In the genomic region with DNA sequence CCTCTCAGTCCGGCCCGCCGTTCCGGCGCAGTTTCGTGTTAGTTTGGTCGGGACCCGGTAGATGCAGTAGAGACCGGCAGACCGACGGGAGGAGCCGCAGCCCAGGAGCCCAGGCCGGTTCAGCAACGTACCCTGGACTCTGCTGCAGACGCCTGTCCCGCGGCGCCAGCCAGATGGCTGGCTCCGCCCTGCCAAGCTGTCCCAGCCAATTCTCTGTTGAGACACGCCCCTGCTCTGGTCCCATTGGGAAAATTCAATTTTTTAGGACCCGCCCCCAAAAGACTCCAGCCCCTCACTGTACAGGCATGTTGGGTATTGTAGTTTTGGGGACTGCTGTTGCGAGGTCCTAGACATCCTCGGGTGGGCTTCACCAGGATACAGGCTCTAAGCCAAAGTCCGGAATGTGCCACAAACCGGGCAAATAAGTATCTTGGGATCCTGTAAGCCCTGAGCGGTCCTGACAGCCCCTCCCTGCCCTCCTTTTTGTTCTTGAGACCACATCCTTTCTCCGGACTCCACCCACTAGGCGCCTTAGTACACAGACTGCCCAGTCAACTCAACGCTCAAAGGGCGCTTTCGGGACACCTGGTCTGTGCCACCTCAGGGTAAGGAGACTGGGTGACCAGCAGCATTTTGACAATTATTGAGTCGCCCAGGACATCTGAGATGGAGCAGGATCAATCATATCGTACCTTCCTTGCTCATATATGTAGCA, we compare ENCODE assay signal across 7 mouse cellular contexts. TPM values are rescaled to one million over a fixed set of nuclear protein-coding genes. Genes with fewer than 3 reads are reported as not detected.
A peak's percentile ranks its signal among the peaks of the same experiment; 100 is the strongest.
DNase-seq lines count a peak whose midpoint lies in the region; ATAC-seq and TF ChIP-seq lines count a peak whose summit lies in the region.

No protein-coding gene starts in this region.

- H3K27ac ChIP-seq in embryonic facial prominence, embryonic 13.5 days, result peak overlapping the region; percentile 48
- H3K27ac ChIP-seq in heart, adult 2 months, result peak overlapping the region; percentile 93
- peak overlapping the region; percentile 33; the same call in 1 of the 2 replicates for H3K27ac ChIP-seq in limb, embryonic 13.5 days
- H3K27ac ChIP-seq in midbrain, embryonic 16.5 days (ENCODE audit: low read length), result no peak overlapping the region

- WGBS in embryonic facial prominence, embryonic 13.5 days, result 4% methylated on average over 33 of the region's 33 CpGs
- WGBS in heart, adult 2 months, result 3% methylated on average over 33 of the region's 33 CpGs
- WGBS in limb, embryonic 13.5 days, result 4% methylated on average over 33 of the region's 33 CpGs
- WGBS in midbrain, embryonic 16.5 days, result 4% methylated on average over 33 of the region's 33 CpGs

- TF ChIP-seq EP300 in heart, adult 2 months (IDR thresholded peaks at IDR 0.05; ENCODE audit: insufficient read depth, low read depth, low read length), result peak; percentile 62

- H3K4me2 ChIP-seq in embryonic facial prominence, embryonic 13.5 days, result peak overlapping the region; percentile 79
- peak overlapping the region; percentile 79 for H3K4me2 ChIP-seq in limb, embryonic 13.5 days (replicated peaks)
- peak overlapping the region; percentile 84 for H3K4me2 ChIP-seq in midbrain, embryonic 16.5 days (ENCODE audit: low read length)

- ATAC-seq in embryonic facial prominence, embryonic 13.5 days (ENCODE audit: insufficient number of reproducible peaks, insufficient read depth, low FRiP score, low TSS enrichment, low read depth), result peak; percentile 90
- ATAC-seq in limb, embryonic 13.5 days (ENCODE audit: low FRiP score, low read depth), result peak; percentile 91
- ATAC-seq in midbrain, embryonic 16.5 days, result peak; percentile 95

- H3K9ac ChIP-seq in embryonic facial prominence, embryonic 13.5 days, result peak overlapping the region; percentile 82
- peak overlapping the region; percentile 65 for H3K9ac ChIP-seq in heart, adult 2 months (ENCODE audit: low read depth, low read length)
- peak overlapping the region; percentile 83 for H3K9ac ChIP-seq in limb, embryonic 13.5 days
- H3K9ac ChIP-seq in midbrain, embryonic 16.5 days (ENCODE audit: low read depth, low read length), result peak overlapping the region; percentile 64

- TF ChIP-seq POLR2A in heart, adult 2 months (IDR thresholded peaks at IDR 0.05; ENCODE audit: insufficient read depth, low read depth, low read length), result peak; percentile 98

- H3K4me3 ChIP-seq in embryonic facial prominence, embryonic 13.5 days, result peak overlapping the region; percentile 67
- peak overlapping the region; percentile 81 for H3K4me3 ChIP-seq in heart, adult 2 months
- peak overlapping the region; percentile 65 for H3K4me3 ChIP-seq in limb, embryonic 13.5 days
- H3K4me3 ChIP-seq in midbrain, embryonic 16.5 days (ENCODE audit: low read depth, low read length), result peak overlapping the region; percentile 49

- peak; percentile 91 to 93 for DNase-seq in adrenal gland, postnatal 36 days
- peak; percentile 93 to 94 for DNase-seq in heart, adult 2 months
- DNase-seq in kidney, adult 8-10 months, result peak; percentile 97 to 98
- DNase-seq in spleen, postnatal 10 days (ENCODE audit: low spot score in 2 of 2), result peak; percentile 59 to 79

- peak; percentile 17; the same call in 1 of the 2 replicates for TF ChIP-seq CTCF in heart, adult 2 months (IDR thresholded peaks at IDR 0.05)

- H3K4me1 ChIP-seq in embryonic facial prominence, embryonic 13.5 days, result peaks cover 46% of the 10 kb centered on the region
- peaks cover 12% of the 10 kb centered on the region for H3K4me1 ChIP-seq in heart, adult 2 months (ENCODE audit: control insufficient read depth, insufficient read depth, low read length)
- peaks cover 48% of the 10 kb centered on the region for H3K4me1 ChIP-seq in limb, embryonic 13.5 days
- peaks cover 9% of the 10 kb centered on the region; the same call in 1 of the 2 replicates for H3K4me1 ChIP-seq in midbrain, embryonic 16.5 days (ENCODE audit: control insufficient read depth, insufficient read depth, low read length)

- intact Hi-C loops in heart, adult 2 months (cut with DNase I), result loop anchor here (1.0 to 10.0 kb wide), 4 partner anchors 34 to 376 kb away; a partner anchor contains a TSS

- H3K9me3 ChIP-seq in embryonic facial prominence, embryonic 13.5 days, result no peaks in the 10 kb centered on the region
- 0 out of 2 replicates have a peak, but pooled peaks cover under 1% of the 10 kb centered on the region for H3K9me3 ChIP-seq in limb, embryonic 13.5 days
- H3K9me3 ChIP-seq in midbrain, embryonic 16.5 days (replicated peaks; ENCODE audit: control insufficient read depth, low read length, poor library complexity, severe bottlenecking), result no peaks in the 10 kb centered on the region

- H3K79me2 ChIP-seq in heart, adult 2 months (replicated peaks; ENCODE audit: control insufficient read depth, insufficient read depth, low read length), result no peaks in the 10 kb centered on the region

- H3K36me3 ChIP-seq in embryonic facial prominence, embryonic 13.5 days, result 0 out of 2 replicates have a peak, but pooled peaks cover 4% of the 10 kb centered on the region
- peaks cover 3% of the 10 kb centered on the region; the same call in 1 of the 2 replicates for H3K36me3 ChIP-seq in heart, adult 2 months (ENCODE audit: control insufficient read depth, insufficient read depth, low read length)
- H3K36me3 ChIP-seq in limb, embryonic 13.5 days, result peaks cover under 1% of the 10 kb centered on the region; the same call in 1 of the 2 replicates
- no peaks in the 10 kb centered on the region for H3K36me3 ChIP-seq in midbrain, embryonic 16.5 days (ENCODE audit: control insufficient read depth, insufficient read depth, low read length)

- no peaks in the 10 kb centered on the region for H3K27me3 ChIP-seq in embryonic facial prominence, embryonic 13.5 days
- H3K27me3 ChIP-seq in heart, adult 2 months (ENCODE audit: control insufficient read depth, insufficient read depth, low read length), result no peaks in the 10 kb centered on the region
- no peaks in the 10 kb centered on the region for H3K27me3 ChIP-seq in limb, embryonic 13.5 days
- H3K27me3 ChIP-seq in midbrain, embryonic 16.5 days (ENCODE audit: control insufficient read depth, insufficient read depth, low read depth, low read length), result no peaks in the 10 kb centered on the region

RNA-seq across cellular contexts. Expression of a gene that starts 1.1 kb away (rescaled TPM):
- 10 to 100 TPM; 44.9 to 71.7 TPM for total RNA-seq in adrenal gland, postnatal 36 days (2021)
- 43.9 and 46.1 TPM in 2 replicates for polyA plus RNA-seq in embryonic facial prominence, embryonic 13.5 days (2015; fragmentation: Nextera tagmentation; extraction: Ambion mirVana)
- 100 to 1,000 TPM; 137 to 154 TPM for total RNA-seq in heart, adult 2 months (2021)
- polyA plus RNA-seq in heart, adult 2 months (2012; rRNA removed), result 159 and 167 TPM in 2 replicates
- 57.8 and 63.6 TPM in 2 replicates for polyA plus RNA-seq in limb, embryonic 13.5 days (2015; fragmentation: Nextera tagmentation; extraction: Ambion mirVana)
- polyA plus RNA-seq in midbrain, embryonic 16.5 days (2015; fragmentation: Nextera tagmentation; extraction: Ambion mirVana), result 14.2 and 14.7 TPM in 2 replicates

RNA-seq across cellular contexts. Expression of a gene that starts 24.8 kb away (rescaled TPM):
- total RNA-seq in adrenal gland, postnatal 36 days (2021), result 10 to 100 TPM; 32.7 to 34.8 TPM
- polyA plus RNA-seq in embryonic facial prominence, embryonic 13.5 days (2015; fragmentation: Nextera tagmentation; extraction: Ambion mirVana), result 128 and 132 TPM in 2 replicates
- total RNA-seq in heart, adult 2 months (2021), result 10 to 100 TPM; 41.7 to 42.8 TPM
- 67.8 and 78.3 TPM in 2 replicates for polyA plus RNA-seq in heart, adult 2 months (2012; rRNA removed)
- 142 and 153 TPM in 2 replicates for polyA plus RNA-seq in limb, embryonic 13.5 days (2015; fragmentation: Nextera tagmentation; extraction: Ambion mirVana)
- polyA plus RNA-seq in midbrain, embryonic 16.5 days (2015; fragmentation: Nextera tagmentation; extraction: Ambion mirVana), result 87.5 and 129 TPM in 2 replicates

RNA-seq across cellular contexts. Expression of a gene that starts 34.6 kb away (rescaled TPM):
- total RNA-seq in adrenal gland, postnatal 36 days (2021), result under 1 TPM; 0.66 to 0.76 TPM
- polyA plus RNA-seq in embryonic facial prominence, embryonic 13.5 days (2015; fragmentation: Nextera tagmentation; extraction: Ambion mirVana), result 0.48 and 0.85 TPM in 2 replicates
- total RNA-seq in heart, adult 2 months (2021), result 10 to 100 TPM; 23.4 to 23.6 TPM
- 20.1 and 22.2 TPM in 2 replicates for polyA plus RNA-seq in heart, adult 2 months (2012; rRNA removed)
- 0.09 and 0.23 TPM in 2 replicates for polyA plus RNA-seq in limb, embryonic 13.5 days (2015; fragmentation: Nextera tagmentation; extraction: Ambion mirVana)
- 8.3 and 10.3 TPM in 2 replicates for polyA plus RNA-seq in midbrain, embryonic 16.5 days (2015; fragmentation: Nextera tagmentation; extraction: Ambion mirVana)

RNA-seq across cellular contexts. Expression of a gene that starts 51.2 kb away (rescaled TPM):
- total RNA-seq in adrenal gland, postnatal 36 days (2021), result under 1 TPM in 1 of 2 experiments, not detected in 1; 0.20 TPM
- polyA plus RNA-seq in embryonic facial prominence, embryonic 13.5 days (2015; fragmentation: Nextera tagmentation; extraction: Ambion mirVana), result 0.51 and 0.60 TPM in 2 replicates
- under 1 TPM in 1 of 2 experiments, not detected in 1; 0.09 TPM for total RNA-seq in heart, adult 2 months (2021)
- 0.23 and 0.25 TPM in 2 replicates for polyA plus RNA-seq in heart, adult 2 months (2012; rRNA removed)
- polyA plus RNA-seq in limb, embryonic 13.5 days (2015; fragmentation: Nextera tagmentation; extraction: Ambion mirVana), result 0.22 and 0.38 TPM in 2 replicates
- polyA plus RNA-seq in midbrain, embryonic 16.5 days (2015; fragmentation: Nextera tagmentation; extraction: Ambion mirVana), result 1.7 and 3.9 TPM in 2 replicates
